Mouse (Mus musculus) spleen, adult 2 months (tissue): ENCODE measurements around the gene Dnajb4. TPM values are rescaled to one million over a fixed set of nuclear protein-coding genes. Genes with fewer than 3 reads are reported as not detected.
"Not testable (repeated sequence)": the region's sequence is repeated elsewhere in the genome, so short reads cannot be mapped to it uniquely, and the experiment has no call there.

Experiments used
- DNase-seq, 2 experiments: peaks; one replicate each; pipeline versions ENCODE4 v3.0.0 to v3.0.0-alpha.2; 2012 to 2021; ENCODE audit warnings: low spot score in 2 of 2, low read depth in 1 of 2
- H3K27ac ChIP-seq: fragments of 200-500 bp; 2 replicates; pipeline ENCODE4 v1.5.1; 2012; ENCODE audit warnings: low read length, inconsistent platforms; ENCODE audit not compliant: insufficient read depth
- H3K27me3 ChIP-seq: fragments of 200-500 bp; 2 replicates; pipeline ENCODE4 v1.6.1; 2012; ENCODE audit warnings: mild to moderate bottlenecking, moderate library complexity, low read length, inconsistent platforms; ENCODE audit not compliant: control insufficient read depth, insufficient read depth
- H3K36me3 ChIP-seq: fragments of 200-500 bp; 2 replicates; pipeline ENCODE4 v1.6.1; 2012; ENCODE audit warnings: mild to moderate bottlenecking, low read length, inconsistent platforms; ENCODE audit not compliant: control insufficient read depth, insufficient read depth
- H3K4me1 ChIP-seq: fragments of 200-500 bp; 2 replicates; pipeline ENCODE4 v1.6.1; 2011; ENCODE audit warnings: inconsistent platforms; ENCODE audit not compliant: control insufficient read depth, insufficient read depth, insufficient read length
- H3K4me3 ChIP-seq: fragments of 200-500 bp; 2 replicates; pipeline ENCODE4 v1.5.1; 2011; ENCODE audit warnings: mild to moderate bottlenecking, inconsistent platforms; ENCODE audit not compliant: insufficient read depth, insufficient read length; ENCODE audit errors: extremely low read depth
- CTCF ChIP-seq: fragments of 200-500 bp; IDR thresholded peaks from 2 replicates; pipeline ENCODE4 v1.5.1; 2011; ENCODE audit warnings: mild to moderate bottlenecking, inconsistent platforms; ENCODE audit not compliant: insufficient read depth, insufficient read length, insufficient replicate concordance; ENCODE audit errors: extremely low read depth
- POLR2A ChIP-seq: fragments of 200-500 bp; IDR thresholded peaks from 2 replicates; pipeline ENCODE4 v1.6.1; 2011; ENCODE audit warnings: low read depth, low read length, inconsistent platforms
- WGBS: fragments of 180-500 bp; shearing (Covaris S2); methylation state at CpG from one replicate; pipeline ENCODE4 v1.1.7; 2018; 5-methylcytosine and 5-hydroxymethylcytosine counted together
- polyA plus RNA-seq: library from polyadenylated mRNA; depleted of rRNA; stranded (reverse); fragments of >200 nt; gene quantifications from 2 replicates; pipeline ENCODE4 v1.2.3, GENCODE M21; 2012; rRNA removed

The Dnajb4 gene
- polyA plus RNA-seq = 2.2 and 2.4 TPM in 2 replicates

- Histone ChIP-seq H3K4me3 (peak within 1 kb of the TSS; percentile 83), H3K4me1 (peaks cover 9% of the 10 kb centered on the region), H3K27ac (peak within 1 kb of the TSS; percentile 97), H3K36me3 (no peaks in the 10 kb centered on the region), H3K27me3 (no peaks in the 10 kb centered on the region)
- peak; percentile 98 to 100 for DNase-seq
- TF ChIP-seq CTCF (no peak), POLR2A (peak; percentile 92)
- whole genome bisulfite sequencing = under 1% methylated on average over 81 of the region's 85 CpGs
Observed at GRCm38 (mm10) chr3:152209967-152210634, at the start of gene Dnajb4, which contains the start of gene Fubp1. TSS of gene Dnajb4 (minus strand) at chr3:152210302. TSS of gene Fubp1 (plus strand) at chr3:152210422.

- 28% methylated on average over 8 of the region's 9 CpGs for WGBS
- TF ChIP-seq CTCF = peak; percentile 40; the same call in 1 of the 2 replicates
- peak; percentile 12 to 47 for DNase-seq
Observed at GRCm38 (mm10) chr3:152259409-152259808, 49.3 kb upstream of the Dnajb4 start.

GRCm38 (mm10) chr3:152257528-152257927, 47.4 kb upstream of the Dnajb4 start:
- no peak overlapping the region for H3K4me3 ChIP-seq
- H3K27ac ChIP-seq = no peak overlapping the region
- WGBS = 80% methylated on average over 3 of the region's 3 CpGs
- no peaks in the 10 kb centered on the region for H3K36me3 ChIP-seq
- DNase-seq = no peak
- H3K27me3 ChIP-seq = no peaks in the 10 kb centered on the region
- H3K4me1 ChIP-seq = no peaks in the 10 kb centered on the region; the same call in 1 of the 2 replicates
- TF ChIP-seq POLR2A (no peak), CTCF (no peak)

More at GRCm38 (mm10) chr3:152259409-152259808, 49.3 kb upstream of the Dnajb4 start:
- not testable (repeated sequence) for H3K27ac ChIP-seq, H3K36me3 ChIP-seq, H3K4me1 ChIP-seq, H3K27me3 ChIP-seq, H3K4me3 ChIP-seq

GRCm38 (mm10) chr3:152250487-152250886, 40.4 kb upstream of the Dnajb4 start:
- H3K4me3 ChIP-seq = no peak overlapping the region
- no peak for DNase-seq
- no peaks in the 10 kb centered on the region for H3K27me3 ChIP-seq
- H3K36me3 ChIP-seq = no peaks in the 10 kb centered on the region
- H3K4me1 ChIP-seq = no peaks in the 10 kb centered on the region
- TF ChIP-seq CTCF (no peak), POLR2A (no peak)
- WGBS = 93% methylated on average over 1 of the region's 1 CpGs
- H3K27ac ChIP-seq = no peak overlapping the region

- Histone ChIP-seq H3K36me3 (no peaks in the 10 kb centered on the region), H3K27ac (no peak overlapping the region), H3K27me3 (no peaks in the 10 kb centered on the region), H3K4me3 (no peak overlapping the region), H3K4me1 (no peaks in the 10 kb centered on the region)
- DNase-seq = no peak
- WGBS = 84% methylated on average over 12 of the region's 12 CpGs
- TF ChIP-seq CTCF = no peak
- TF ChIP-seq POLR2A = no peak
Observed at GRCm38 (mm10) chr3:152247708-152248107, 37.6 kb upstream of the Dnajb4 start.

- WGBS = 85% methylated on average over 5 of the region's 5 CpGs
- Histone ChIP-seq H3K27ac (no peak overlapping the region), H3K36me3 (no peaks in the 10 kb centered on the region), H3K4me1 (no peaks in the 10 kb centered on the region), H3K4me3 (no peak overlapping the region), H3K27me3 (no peaks in the 10 kb centered on the region)
- DNase-seq = no peak
- TF ChIP-seq CTCF = no peak
- TF ChIP-seq POLR2A = no peak
Observed at GRCm38 (mm10) chr3:152245273-152245910, 35.3 kb upstream of the Dnajb4 start.

GRCm38 (mm10) chr3:152243304-152243703, 33.2 kb upstream of the Dnajb4 start:
- no peaks in the 10 kb centered on the region for H3K4me1 ChIP-seq
- TF ChIP-seq CTCF (no peak), POLR2A (no peak)
- H3K27me3 ChIP-seq = no peaks in the 10 kb centered on the region
- DNase-seq = no peak
- no peak overlapping the region for H3K4me3 ChIP-seq
- no peak overlapping the region for H3K27ac ChIP-seq
- no peaks in the 10 kb centered on the region; the same call in 1 of the 2 replicates for H3K36me3 ChIP-seq
- WGBS = 80% methylated on average over 4 of the region's 4 CpGs
